Mouse (Mus musculus) frontal cortex, postnatal 36 days (tissue): ENCODE measurements at regions not wholly inside any gene's neighbourhood (a gene's known extent, or its start where the extent isn't known, plus 50 kb on each side); places are given as distances from the start of the nearest gene placed in this dataset.
"Not testable (repeated sequence)": the region's sequence is repeated elsewhere in the genome, so short reads cannot be mapped to it uniquely, and the experiment has no call there.

ENCODE experiments used
- DNase-seq, 2 experiments: peaks; one replicate each; pipeline ENCODE4 v3.0.0; 2022; ENCODE audit warnings: low spot score in 2 of 2

DNA sequence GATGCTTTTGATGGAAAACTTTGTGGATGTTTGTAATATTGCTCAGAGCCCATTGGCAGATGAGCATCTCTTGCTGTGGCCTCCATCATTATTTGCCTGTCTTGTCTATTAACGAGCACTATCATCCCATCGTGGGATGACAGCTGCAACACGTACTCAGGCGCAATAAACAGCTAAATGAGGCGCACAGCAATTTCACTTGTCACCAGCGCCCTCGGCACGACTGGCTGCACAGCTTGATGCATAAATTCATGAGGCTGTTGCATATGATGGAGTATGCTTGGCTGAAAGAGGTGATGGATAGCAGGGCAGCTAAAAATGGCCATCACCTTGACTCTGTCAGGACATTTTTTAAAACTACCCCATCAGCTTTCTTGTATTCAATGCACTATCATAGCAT, 853.1 kb upstream of the Pou3f2 start:
- no peak for DNase-seq

DNA sequence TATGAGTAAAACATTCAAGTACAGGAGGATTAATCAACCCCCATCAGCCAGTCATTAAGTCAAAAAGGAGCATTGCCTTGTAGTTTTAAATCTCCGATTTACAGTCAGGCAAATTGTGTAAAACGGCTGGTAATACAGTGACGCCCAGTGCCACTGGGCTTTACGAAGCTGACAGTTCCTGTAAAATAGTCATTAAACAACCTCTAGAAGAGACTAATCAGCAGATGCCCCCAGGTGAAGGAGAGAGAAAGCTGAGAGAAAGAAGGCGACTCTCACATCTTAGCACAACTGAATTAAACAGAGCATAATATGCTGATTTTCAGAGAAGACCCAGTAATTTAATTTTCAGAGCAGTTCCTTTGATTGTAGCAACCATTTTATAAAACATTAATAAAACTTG, 850.3 kb upstream of the Pou3f2 start:
- no peak for DNase-seq

DNA sequence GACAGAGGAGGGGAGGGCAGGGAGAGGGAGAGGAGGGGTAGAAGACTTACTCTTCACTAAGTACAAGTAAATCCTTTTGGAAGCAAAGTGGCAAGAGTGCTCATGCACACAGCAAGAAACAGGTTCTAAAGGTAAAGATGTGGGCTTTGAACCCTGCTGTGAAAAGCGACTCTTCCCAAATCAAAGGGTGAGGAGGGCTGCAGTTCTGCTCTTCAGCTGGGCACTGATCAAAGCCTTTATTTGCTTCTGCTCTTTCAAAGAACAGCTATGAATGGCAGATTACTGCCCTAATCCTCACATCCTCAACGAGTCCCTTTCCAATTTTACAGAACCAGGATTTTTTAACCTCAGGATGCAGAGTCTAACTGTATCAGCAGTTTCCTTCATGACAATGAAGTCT, 812.5 kb upstream of the Pou3f2 start:
- DNase-seq, result no peak

DNA sequence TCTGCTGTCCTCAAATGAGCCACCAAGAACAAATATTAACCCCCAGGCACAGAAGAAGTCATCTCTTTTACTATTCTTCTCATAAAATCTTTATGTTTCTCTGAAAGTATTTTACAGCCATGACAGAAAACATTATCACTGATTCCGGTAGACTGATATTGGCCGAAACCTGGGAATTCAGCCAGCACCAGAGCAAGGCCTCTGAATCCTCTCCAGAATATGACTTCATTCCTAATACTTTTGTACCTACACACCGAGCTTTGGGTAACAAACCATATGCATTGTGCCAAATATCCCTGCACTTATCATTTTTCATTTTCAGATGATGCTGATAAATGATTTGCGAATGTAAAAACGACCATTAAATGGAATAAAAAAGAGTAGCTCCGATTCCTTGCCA, 791.9 kb upstream of the Pou3f2 start:
- DNase-seq, result no peak

DNA sequence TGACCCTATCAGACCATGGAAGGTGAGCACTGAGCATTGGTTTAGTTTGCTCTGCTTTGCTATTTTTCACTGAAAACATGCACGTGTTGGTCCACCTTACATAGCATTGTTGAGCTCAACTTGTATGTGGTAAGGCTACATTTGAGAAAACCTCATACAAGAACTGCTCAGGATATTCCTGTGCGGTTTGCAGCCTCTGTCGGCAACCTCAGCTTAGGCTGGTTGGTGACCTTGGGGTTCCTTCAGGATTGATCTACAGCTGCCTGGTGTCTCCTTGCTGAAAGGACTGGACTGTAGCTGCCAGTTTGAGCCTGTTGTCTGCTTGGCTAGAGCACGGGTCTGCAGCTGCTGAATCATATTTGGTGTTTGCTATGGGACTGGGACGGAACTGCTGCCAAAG, 787.0 kb upstream of the Pou3f2 start:
- no peak for DNase-seq

DNA sequence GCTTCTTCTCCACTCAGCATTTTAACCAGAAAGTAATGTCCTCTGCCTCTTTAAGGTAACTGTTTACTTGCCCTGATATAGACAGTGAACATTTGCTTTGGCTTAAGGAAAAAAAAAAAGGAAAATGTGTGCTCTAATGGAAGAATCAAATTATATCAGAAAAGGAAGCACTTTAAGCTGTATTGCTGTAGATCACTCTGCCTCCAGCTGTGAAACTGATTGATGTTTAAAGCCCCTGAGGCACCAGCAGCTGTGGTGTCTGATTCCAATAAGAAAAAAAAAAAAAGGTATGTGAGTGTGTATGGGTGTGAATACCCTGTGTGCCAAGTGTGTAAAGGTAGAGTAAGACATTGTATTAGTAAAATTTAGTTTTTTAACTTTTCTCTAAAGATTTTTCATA, 783.8 kb upstream of the Pou3f2 start:
- DNase-seq, result no peak

DNA sequence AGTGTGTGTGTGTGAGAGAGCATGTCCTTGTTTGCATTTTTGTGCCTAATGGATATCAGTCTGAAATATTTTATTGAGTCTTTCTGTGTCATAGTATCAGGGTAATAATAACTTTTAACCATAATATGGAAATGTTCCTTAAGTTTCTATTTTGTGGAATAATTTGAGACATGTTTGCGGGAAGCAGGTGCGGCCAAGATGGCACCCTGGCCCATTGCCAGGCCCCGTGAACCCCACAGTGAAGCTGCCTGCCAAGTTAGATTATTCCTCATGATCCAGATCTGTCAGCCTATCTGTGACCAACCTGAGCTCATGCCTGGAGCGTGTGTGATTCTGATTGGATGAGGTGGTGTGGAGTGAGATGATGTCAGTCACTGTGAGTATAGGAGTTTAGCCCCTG, 772.2 kb upstream of the Pou3f2 start:
- no peak for DNase-seq

DNA sequence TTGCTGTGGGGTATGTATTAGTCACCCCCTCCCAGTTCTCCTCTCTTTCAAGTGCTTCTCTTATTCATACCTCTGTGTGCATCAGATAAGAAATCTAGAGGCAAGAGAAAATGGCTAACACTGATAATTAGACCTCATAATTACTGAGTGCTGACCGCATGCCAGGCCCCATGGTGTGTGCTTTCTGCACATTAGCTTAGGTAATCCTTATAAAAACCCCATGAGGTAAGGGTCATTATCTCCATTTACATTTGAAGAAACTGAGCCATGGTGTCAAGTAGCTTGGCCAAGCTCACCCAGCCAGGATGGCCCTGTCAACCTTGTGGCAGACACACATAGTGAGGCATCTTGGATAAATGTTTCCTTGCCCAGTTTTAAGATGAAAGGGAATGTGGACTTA, 746.8 kb upstream of the Pou3f2 start:
- DNase-seq, result no peak

DNA sequence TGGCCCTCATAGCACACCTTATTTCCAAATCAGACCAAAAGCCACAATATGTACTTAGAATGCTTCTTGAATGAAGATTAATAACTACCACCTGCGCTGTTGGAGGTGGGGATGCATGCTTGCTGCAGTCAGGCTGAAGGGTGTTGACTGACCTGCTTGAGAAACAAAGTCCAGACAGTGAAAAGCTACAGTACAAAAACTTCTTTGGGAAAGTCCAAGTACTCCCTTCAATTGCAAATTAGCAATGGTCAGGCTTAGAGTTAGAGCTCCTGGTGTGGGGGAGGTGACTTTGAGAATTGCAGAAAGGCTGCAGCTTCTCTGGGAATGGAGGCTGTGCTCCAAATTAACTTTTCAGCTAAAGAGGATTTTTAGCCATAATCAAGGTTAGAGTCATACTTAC, 706.6 kb upstream of the Pou3f2 start:
- not testable (repeated sequence) for DNase-seq

DNA sequence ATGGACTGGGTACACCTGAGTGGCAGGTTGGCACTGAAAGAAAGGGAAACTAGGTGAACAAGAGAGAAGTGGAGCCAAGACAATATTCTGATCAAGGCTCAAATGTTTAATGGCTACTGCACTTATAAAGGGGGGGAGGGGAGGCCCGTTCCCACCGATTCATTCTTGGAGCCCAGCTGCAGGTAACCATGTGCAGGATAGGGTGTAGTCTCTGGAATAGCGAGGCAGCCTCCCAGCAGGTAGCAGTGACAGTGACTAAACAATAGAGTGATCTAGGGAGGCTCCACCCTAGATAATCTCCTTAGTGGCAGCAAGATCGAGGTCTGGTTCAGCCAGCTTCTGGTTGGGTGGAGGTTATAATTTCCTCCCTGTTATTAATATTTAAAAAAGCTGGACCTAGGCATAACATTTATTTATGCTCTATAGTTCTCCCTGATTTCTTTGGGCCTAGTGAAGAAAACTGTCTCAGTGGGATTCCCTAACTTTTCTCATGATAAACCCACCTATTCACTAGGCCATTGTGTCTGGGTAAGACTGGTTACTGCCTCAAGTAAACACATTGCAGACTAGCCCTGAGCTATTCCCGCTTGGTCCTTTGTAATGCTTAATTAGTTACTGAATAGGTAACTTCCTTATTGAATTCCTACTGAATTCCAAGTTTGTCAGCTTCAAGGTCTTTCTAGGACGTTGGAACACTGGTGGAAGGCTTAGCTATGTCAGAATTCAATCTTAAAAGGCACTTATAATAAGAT, 705.4 kb upstream of the Pou3f2 start:
- DNase-seq, result no peak

DNA sequence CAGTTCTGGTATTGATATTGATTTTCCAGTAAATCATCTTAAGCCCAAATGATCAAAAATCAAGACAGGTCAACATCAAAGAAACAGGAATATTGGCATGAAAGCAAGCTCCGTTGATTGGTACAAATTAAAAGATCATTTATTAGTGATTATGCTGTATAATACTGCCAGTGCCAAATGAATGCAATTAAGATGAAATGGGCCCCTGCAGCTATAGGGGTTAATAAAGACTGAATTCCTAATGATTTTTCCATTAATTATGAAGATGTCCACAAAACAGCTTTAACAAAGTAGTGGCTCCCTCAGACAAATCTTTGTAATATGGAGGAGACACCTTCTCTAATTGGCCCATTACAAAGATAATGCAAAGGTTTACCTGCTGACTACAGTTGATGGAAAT, 685.6 kb upstream of the Pou3f2 start:
- no peak for DNase-seq

DNA sequence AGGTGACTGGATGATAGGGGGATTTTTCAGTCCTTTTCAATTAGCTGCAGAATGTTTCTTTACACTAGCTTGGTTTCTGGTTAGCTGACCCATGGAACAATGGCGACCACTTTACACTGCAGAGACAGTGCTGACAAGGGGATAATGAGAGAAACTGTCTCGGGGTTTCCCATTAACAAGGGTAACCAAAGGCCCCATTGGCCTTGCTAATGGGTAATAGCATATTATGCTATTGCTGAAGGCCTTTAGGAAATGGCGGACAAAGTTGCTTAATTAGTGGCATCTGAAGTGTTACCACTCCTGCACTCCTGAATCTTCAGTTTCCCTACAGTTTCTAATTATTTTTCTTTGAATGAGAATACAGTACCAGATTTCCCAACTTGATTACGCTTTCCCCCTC, 685.2 kb upstream of the Pou3f2 start:
- no peak for DNase-seq

DNA sequence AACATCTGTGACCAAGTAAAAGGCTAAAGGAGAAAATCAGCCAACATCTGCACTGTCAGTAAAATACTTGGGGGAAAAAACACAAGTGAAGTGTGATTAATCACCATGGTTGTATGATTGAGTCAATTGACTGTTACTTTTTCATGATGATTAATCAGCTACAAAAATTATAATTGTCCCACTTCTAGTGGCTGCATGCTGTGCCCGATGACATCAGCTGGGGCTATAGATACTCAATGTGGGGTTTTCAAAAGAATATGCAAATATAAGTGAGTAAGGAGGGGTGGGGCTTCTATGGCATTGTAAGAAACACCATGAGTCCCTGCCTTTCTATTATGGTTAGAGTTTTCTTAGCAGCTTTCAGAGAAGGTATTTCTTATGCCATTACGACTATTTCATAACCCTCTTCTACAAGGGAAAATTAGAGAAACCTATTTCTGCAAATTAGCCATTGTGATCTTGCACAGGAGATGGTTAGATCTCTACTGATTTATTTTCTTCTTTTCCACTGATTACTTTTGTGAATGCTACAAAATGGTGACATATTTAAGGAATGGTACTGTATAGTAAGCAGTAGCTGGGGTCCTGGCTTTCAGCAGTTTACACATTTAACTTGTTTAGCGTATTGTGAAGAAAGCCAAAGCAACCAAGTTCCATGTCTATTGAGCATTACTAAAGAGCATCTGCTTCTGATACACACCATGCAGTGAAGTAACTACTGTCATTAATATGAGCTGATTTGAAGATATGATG, 660.1 kb upstream of the Pou3f2 start:
- no peak for DNase-seq

DNA sequence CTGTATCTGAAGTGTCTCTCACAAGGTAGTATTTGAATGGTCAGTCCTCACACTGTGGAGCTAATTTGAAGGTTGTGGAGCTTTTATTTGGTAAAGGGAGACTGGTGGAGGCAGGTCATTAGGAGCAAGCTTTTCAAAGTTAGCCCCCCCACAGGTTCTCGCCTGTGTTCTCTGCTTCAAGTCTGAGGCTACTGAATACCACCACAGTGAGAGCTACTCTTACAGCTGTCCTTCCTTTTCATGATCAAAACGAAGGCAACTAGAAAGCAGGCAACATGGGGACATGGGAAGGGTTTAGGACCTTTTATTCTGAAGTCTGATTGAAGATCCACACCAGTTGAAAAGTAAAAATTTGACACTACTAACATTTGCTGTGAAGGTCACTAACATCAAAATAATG, 645.2 kb upstream of the Pou3f2 start:
- no peak for DNase-seq

DNA sequence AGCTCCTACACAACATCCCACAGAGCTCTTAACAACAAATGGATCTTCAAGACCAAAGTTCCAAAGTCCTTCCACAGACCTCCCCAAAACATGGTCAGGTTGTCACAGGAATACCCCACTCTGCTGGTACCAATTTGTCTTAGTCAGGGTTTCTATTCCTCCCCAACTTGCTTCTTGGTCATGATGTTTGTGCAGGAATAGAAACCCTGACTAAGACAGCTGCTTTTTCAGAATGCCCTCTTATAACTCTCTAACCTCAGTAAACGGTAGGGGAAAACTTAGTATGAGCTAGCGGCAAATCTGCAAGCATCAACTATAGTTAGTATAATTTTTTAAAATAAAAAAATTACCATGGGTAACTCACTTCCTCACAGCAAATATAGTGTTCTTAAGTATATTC, 613.3 kb upstream of the Pou3f2 start:
- DNase-seq, result not testable (repeated sequence)

DNA sequence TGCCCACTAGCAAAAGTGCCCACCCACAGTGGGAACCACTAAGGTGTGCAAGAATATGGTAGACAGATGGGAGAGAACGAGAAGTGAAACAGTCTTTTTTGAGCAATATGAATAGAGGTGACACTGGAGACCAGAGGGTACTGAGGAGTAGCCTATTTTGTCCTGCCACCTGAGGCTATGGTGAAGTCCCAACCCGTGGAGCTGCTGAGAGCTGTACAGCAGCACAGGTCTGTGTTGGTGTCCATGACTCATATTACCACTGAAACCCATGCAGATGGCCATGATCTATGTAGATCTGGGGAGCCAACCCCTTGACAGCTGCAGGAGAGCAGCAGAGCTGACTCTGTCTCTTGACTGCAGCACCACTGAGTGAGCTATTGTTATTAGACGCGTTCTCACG, 591.4 kb upstream of the Pou3f2 start:
- DNase-seq, result no peak

DNA sequence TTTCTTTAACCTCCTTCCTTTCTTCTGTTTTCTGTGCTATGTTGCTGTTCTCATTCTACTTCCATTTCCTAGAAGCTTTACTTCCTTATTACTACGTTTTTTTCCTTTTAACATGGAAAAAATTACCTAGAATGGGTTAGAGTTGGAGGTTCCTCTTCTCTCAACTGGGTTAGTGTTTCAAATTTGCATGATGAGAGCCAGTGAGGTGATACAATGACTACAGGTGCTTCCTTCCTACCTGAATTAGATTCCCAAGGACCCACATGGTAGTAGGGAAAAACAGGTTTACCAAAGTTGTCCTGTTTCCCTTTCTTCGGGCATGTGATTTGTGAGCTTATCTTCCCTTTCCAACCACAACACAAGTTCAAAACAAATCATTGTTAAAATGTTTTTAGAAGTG, 589.4 kb upstream of the Pou3f2 start:
- no peak for DNase-seq

DNA sequence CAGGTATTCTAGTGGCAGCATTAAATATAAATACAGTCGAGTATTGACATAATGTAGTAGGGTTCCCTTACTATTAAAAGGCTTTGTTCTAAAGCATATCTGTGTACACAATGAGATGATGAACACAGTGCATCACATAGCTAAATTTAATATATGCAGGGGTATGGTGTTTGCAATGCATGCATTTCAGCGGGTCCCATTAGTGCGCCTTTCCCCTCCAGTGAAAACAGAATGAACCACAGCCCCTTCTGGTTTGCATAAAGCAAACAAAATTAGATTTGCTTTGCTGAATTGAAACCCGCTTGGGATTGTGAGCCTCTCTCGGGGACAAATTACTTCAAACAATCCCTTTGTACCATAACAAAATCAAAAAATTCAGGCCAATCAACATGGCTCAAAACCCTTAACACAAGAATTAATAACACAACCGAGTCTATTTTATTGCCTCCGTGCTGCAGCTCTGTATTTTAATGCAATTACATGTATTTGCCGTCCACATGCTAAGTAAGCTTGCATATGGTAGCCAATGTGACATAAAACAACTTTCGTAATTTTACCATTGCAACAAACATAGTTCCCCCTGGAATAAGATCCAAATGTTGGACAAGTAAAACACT, 562.6 kb upstream of the Pou3f2 start:
- no peak for DNase-seq

DNA sequence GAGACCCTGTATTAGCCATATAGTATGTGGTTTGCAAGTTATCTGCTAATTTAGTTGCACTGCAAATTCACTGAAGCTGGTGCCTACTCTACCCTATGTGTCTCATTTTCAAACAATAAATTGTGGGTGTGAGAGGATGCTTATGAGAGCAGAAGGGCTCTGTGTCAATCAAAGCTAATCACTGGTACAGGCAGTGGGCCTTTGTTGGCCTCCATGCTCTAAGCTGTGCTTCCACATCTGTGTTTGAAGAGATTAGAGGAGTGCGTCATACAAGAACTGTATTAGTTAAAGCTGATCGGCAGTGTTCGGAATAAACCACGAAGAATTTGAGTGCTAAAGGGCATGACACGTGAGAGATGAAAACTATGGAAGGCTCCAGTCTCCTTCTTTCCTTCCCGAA, 549.6 kb upstream of the Pou3f2 start:
- no peak for DNase-seq

DNA sequence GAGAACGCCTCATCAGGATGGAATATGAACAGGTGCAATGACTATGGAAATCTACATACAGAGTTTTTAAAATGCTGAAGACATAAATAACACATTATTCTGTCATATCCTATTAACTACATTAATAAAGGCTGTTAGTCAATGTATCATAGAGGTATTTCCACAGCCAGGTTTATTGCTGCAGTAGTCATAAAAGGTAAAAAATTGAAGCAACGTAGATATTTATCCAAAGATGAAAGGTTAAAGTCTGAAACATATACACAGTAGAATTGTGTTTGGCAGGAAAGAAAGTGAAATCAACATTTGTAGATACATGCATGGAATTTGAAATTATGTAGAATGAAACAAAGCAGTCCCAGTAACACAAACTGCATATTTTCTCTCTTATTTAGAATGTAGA, 543.1 kb upstream of the Pou3f2 start:
- DNase-seq, result no peak

DNA sequence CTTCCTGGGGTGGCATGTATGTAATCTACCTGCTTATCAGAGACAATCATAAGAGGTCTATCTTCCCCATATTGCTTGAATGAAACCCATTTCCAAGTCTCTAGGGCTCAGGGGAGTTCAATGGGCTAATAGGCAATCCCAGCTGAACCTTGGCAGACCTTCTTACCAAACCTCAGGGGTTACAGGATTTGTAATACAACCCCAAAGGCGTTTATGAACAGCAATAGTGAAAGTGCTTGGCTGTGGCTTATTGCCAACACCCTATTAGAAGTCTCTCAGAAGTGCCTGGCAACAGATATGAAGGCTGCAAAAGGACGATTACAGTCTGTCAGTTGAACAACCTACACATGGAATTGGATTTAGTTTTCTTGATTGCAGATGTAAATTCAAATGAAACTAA, 534.0 kb upstream of the Pou3f2 start:
- DNase-seq, result no peak

DNA sequence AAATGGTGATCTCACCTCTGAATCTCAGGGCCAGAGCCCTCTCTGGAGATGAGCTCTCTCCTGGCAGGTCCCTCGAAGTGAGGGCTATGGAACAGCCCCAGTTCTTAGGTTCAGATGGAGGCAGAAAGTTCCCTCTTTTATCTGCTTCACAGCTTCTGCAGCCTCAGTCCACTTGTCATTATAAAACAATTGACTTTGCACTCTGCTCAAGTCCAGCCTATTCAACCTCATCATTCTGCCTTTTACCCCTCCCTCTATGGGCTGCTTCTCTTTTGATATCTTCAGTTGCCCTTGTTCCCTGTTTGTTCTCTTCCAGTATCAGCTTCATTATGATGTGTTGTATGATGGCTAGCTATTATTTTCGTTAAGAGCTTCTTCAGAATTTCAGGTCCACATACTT, 522.2 kb upstream of the Pou3f2 start:
- DNase-seq, result no peak

DNA sequence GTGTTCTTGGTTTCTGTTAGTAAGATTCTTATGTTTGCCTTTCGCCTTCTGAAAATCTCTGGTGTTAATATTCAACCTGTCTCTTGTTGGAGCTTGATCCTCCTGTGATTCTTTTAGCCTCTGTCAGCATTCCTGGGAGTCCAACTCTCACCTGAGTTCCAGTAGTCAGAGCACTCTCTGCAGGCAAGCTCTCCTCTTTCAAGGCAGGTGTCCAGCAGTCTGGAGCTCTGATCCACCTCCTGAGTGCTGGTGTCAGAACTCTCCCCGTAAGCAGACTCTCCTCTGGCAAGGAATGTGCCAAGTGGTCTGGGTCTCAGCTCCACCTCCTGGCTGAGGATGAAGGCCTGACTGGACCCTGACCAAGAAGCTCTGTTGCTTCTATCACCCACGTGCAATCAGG, 521.0 kb upstream of the Pou3f2 start:
- DNase-seq, result not testable (repeated sequence)
